Comparison of ENCODE assay signal across 13 mouse cellular contexts in genomic region chr11:90259071-90259470, GRCm38 (mm10). TPM values are rescaled to one million over a fixed set of nuclear protein-coding genes. Genes with fewer than 3 reads are reported as not detected.
DNase-seq lines count a peak whose midpoint lies in the region; ATAC-seq and TF ChIP-seq lines count a peak whose summit lies in the region.
"Had no signal": no experiment of that assay in that cellular context is flagged by ENCODE, and none has a peak within 500 bp of the region (broad histone marks: within the 10 kb centered on the region; RNA-seq: fewer than 3 reads in every experiment).

No protein-coding gene starts in this region.

- H3K4me3 ChIP-seq in kidney, postnatal 0 days (replicated peaks; ENCODE audit: low read depth, low read length), result no peak overlapping the region
- H3K4me3 ChIP-seq in embryonic facial prominence, embryonic 15.5 days (replicated peaks), result no peak overlapping the region
- H3K4me3 ChIP-seq: forebrain, embryonic 10.5 days; heart, adult 2 months; left cerebral cortex, adult 2 months had no signal

- TF ChIP-seq CTCF in kidney, postnatal 0 days (IDR thresholded peaks at IDR 0.05; ENCODE audit: low read depth), result no peak

- H3K9me3 ChIP-seq in kidney, postnatal 0 days (replicated peaks; ENCODE audit: low read length), result no peaks in the 10 kb centered on the region
- no peaks in the 10 kb centered on the region for H3K9me3 ChIP-seq in embryonic facial prominence, embryonic 15.5 days (replicated peaks)

- 32% methylated on average over 4 of the region's 4 CpGs for WGBS in kidney, postnatal 0 days
- 10% methylated on average over 4 of the region's 4 CpGs for WGBS in embryonic facial prominence, embryonic 15.5 days

- H3K36me3 ChIP-seq in kidney, postnatal 0 days (ENCODE audit: insufficient read depth, low read length), result peaks cover 24% of the 10 kb centered on the region
- peaks cover 43% of the 10 kb centered on the region for H3K36me3 ChIP-seq in embryonic facial prominence, embryonic 15.5 days

- ATAC-seq in kidney, postnatal 0 days (replicated peaks; ENCODE audit: low FRiP score, low read depth), result no peak
- no peak for ATAC-seq in embryonic facial prominence, embryonic 15.5 days (ENCODE audit: insufficient number of reproducible peaks, low FRiP score, low TSS enrichment, low read depth)

- H3K4me2 ChIP-seq in kidney, postnatal 0 days (ENCODE audit: low read length), result no peak overlapping the region
- H3K4me2 ChIP-seq in embryonic facial prominence, embryonic 15.5 days (replicated peaks), result no peak overlapping the region

- no peaks in the 10 kb centered on the region for H3K4me1 ChIP-seq in kidney, postnatal 0 days (replicated peaks; ENCODE audit: insufficient read depth, low read length)
- peaks cover 38% of the 10 kb centered on the region for H3K4me1 ChIP-seq in embryonic facial prominence, embryonic 15.5 days

- peak; percentile 36 for DNase-seq in adrenal gland, postnatal 14 days
- DNase-seq in adrenal gland, postnatal 4 days (ENCODE audit: low spot score in 2 of 2), result no peak
- peak; percentile 69 for DNase-seq in kidney, postnatal 0 days (ENCODE audit: low spot score)
- no peak for DNase-seq in kidney, adult 11 months
- DNase-seq in lung, postnatal 14 days, result peak; percentile 48
- DNase-seq in spleen, postnatal 14 days (ENCODE audit: low spot score in 2 of 2), result no peak
- DNase-seq in right cerebral cortex, postnatal 14 days, result no peak
- DNase-seq: cerebellum, postnatal 36 days; thymus, postnatal 4 days had no signal

- no peaks in the 10 kb centered on the region for H3K27me3 ChIP-seq in kidney, postnatal 0 days (ENCODE audit: insufficient read depth, low read length)
- H3K27me3 ChIP-seq in embryonic facial prominence, embryonic 15.5 days, result no peaks in the 10 kb centered on the region

- no peak overlapping the region for H3K27ac ChIP-seq in kidney, postnatal 0 days
- 0 out of 2 replicates have a peak overlapping the region, but pooled peaks have one; percentile 4 for H3K27ac ChIP-seq in embryonic facial prominence, embryonic 15.5 days (replicated peaks)
- H3K27ac ChIP-seq: forebrain, embryonic 10.5 days; heart, adult 2 months; left cerebral cortex, adult 2 months had no signal

- H3K9ac ChIP-seq in kidney, postnatal 0 days (ENCODE audit: low read depth, low read length), result no peak overlapping the region
- no peak overlapping the region for H3K9ac ChIP-seq in embryonic facial prominence, embryonic 15.5 days

RNA-seq across cellular contexts. Expression of gene Mmd, which starts 9.8 kb away (rescaled TPM):
- total RNA-seq in adrenal gland, postnatal 14 days (2021), result 68.3 and 87.3 TPM in 2 replicates
- 10 to 100 TPM; 40.5 to 44.0 TPM for total RNA-seq in adrenal gland, postnatal 4 days (2021)
- polyA plus RNA-seq in kidney, postnatal 0 days (2015; fragmentation: Nextera tagmentation; extraction: Ambion mirVana), result 29.8 and 32.6 TPM in 2 replicates
- polyA plus RNA-seq in embryonic facial prominence, embryonic 15.5 days (2015; fragmentation: Nextera tagmentation; extraction: Ambion mirVana), result 41.6 and 42.0 TPM in 2 replicates

Comparison
In these comparisons a context has a peak if more than half of its experiments do, and no peak if none do; other contexts are left out.
1. DNase-seq: peak in adrenal gland, postnatal 14 days (single experiment), kidney, postnatal 0 days (single experiment) and lung, postnatal 14 days (single experiment); none in adrenal gland, postnatal 4 days (0 of 2), kidney, adult 11 months (single experiment), spleen, postnatal 14 days (0 of 2) and right cerebral cortex, postnatal 14 days (single experiment).